Mouse (Mus musculus): ENCODE data around the gene Rgs12. TPM values are rescaled to one million over a fixed set of nuclear protein-coding genes. Genes with fewer than 3 reads are reported as not detected.

Gene Rgs12
- polyA plus RNA-seq, 1 experiment from 2014 or later, result 29.3 TPM

- Histone ChIP-seq H3K36me3 (ENCODE audit: control insufficient read depth, insufficient read depth, low read length) (no peaks in the 10 kb centered on the region), H3K9ac (ENCODE audit: low read depth, low read length) (no peak overlapping the region), H3K27me3 (ENCODE audit: control insufficient read depth, insufficient read depth, low read length) (no peaks in the 10 kb centered on the region), H3K4me3 (ENCODE audit: low read length) (no peak overlapping the region), H3K4me1 (ENCODE audit: control insufficient read depth, insufficient read depth, low read length) (peaks cover 19% of the 10 kb centered on the region), H3K4me2 (replicated peaks; ENCODE audit: low read depth, low read length) (no peak overlapping the region), H3K27ac (ENCODE audit: low read depth, low read length) (no peak overlapping the region), H3K9me3 (ENCODE audit: control insufficient read depth, low read length) (peaks cover 3% of the 10 kb centered on the region; the same call in 1 of the 2 replicates)
- ATAC-seq (ENCODE audit: low FRiP score, low TSS enrichment), result no peak
- 85% methylated on average over 9 of the region's 9 CpGs for WGBS
Measured at GRCm38 (mm10) chr5:34930151-34930975, 18.9 kb upstream of the Rgs12 start.

- H3K4me2 ChIP-seq (replicated peaks; ENCODE audit: low read depth, low read length), result no peak overlapping the region
- no peak overlapping the region for H3K27ac ChIP-seq (ENCODE audit: low read depth, low read length)
- no peak overlapping the region for H3K9ac ChIP-seq (ENCODE audit: low read depth, low read length)
- H3K36me3 ChIP-seq (ENCODE audit: control insufficient read depth, insufficient read depth, low read length), result no peaks in the 10 kb centered on the region
- WGBS, result 28% methylated on average over 2 of the region's 2 CpGs
- H3K9me3 ChIP-seq (ENCODE audit: control insufficient read depth, low read length), result peaks cover 1% of the 10 kb centered on the region; the same call in 1 of the 2 replicates
- no peaks in the 10 kb centered on the region for H3K27me3 ChIP-seq (ENCODE audit: control insufficient read depth, insufficient read depth, low read length)
- ATAC-seq (ENCODE audit: low FRiP score, low TSS enrichment), result peak; percentile 44; the same call in 1 of the 2 replicates
- peaks cover 19% of the 10 kb centered on the region for H3K4me1 ChIP-seq (ENCODE audit: control insufficient read depth, insufficient read depth, low read length)
- no peak overlapping the region for H3K4me3 ChIP-seq (ENCODE audit: low read length)
Measured at GRCm38 (mm10) chr5:34931091-34931490, 18.2 kb upstream of the Rgs12 start.

DNA sequence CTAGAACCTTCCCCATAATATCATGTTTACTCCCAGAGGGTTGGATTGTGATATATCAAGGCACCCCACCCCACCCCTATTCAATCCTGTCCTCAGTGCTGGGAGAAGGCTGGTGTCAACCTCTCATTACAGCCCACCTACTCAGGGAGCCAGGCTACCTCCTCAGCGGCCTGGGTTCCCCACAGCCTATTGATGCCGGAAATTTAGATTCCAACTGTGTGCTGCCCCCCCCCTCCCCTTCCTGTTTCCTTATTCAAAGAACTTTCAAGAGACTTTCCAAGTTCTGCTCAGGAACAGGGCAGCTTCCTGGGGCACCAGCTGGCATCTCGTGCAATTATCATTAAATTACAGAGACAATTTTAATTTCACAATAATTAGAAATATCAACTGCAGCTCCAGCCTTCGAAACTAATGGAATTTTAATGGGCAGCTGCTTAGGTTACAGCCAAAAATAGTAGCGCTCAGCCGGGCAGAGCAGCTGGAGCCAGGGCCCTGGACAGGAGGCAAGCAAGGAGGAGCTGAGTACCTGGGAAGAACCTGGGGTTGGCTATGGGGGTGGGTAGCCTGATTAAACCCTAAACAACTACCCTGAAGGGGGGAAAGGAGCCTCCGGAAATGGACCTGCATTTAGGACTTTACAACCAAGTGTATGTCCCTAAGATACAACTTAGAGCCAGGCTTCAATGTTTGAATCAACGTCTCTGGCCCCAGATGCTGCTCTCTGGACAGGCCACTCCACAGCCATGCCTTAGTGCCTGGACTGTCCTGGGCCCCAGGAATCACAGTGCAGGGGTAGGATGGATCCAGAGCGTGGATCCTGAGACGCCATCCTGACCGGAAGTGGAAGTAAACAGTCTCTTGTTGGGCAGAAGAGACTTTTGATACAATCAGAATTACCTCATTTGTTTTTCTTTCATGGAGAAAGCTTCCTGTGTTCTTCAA is 17.5 kb upstream of the Rgs12 start:
- ATAC-seq (ENCODE audit: low FRiP score, low TSS enrichment), result no peak; the same call in 1 of the 2 replicates
- Histone ChIP-seq H3K4me1 (ENCODE audit: control insufficient read depth, insufficient read depth, low read length) (peaks cover 19% of the 10 kb centered on the region), H3K4me2 (replicated peaks; ENCODE audit: low read depth, low read length) (no peak overlapping the region), H3K36me3 (ENCODE audit: control insufficient read depth, insufficient read depth, low read length) (no peaks in the 10 kb centered on the region), H3K9ac (ENCODE audit: low read depth, low read length) (no peak overlapping the region), H3K27ac (ENCODE audit: low read depth, low read length) (peak overlapping the region; percentile 68; the same call in 1 of the 2 replicates), H3K9me3 (ENCODE audit: control insufficient read depth, low read length) (no peaks in the 10 kb centered on the region), H3K4me3 (ENCODE audit: low read length) (no peak overlapping the region), H3K27me3 (ENCODE audit: control insufficient read depth, insufficient read depth, low read length) (no peaks in the 10 kb centered on the region)
- WGBS, result 34% methylated on average over 11 of the region's 11 CpGs

DNA sequence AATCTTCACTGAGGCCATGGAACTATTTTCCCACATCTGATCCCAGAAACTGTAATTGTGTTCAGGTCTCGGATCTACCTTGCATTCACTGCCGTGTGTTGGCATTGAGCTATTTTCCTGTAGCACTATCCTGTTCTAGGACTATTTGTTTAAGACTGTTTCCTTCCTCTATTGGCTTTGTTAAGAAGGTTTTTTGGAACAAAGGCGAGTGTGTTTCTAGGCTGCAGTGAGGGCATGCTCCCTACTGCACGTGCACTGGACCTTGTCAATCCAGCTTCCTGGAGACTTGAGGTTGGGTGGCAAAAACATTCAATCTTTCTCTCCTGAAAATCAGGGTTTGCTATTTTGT is 16.8 kb upstream of the Rgs12 start:
- 35% methylated on average over 4 of the region's 4 CpGs for WGBS
- Histone ChIP-seq H3K36me3 (ENCODE audit: control insufficient read depth, insufficient read depth, low read length) (no peaks in the 10 kb centered on the region), H3K27me3 (ENCODE audit: control insufficient read depth, insufficient read depth, low read length) (no peaks in the 10 kb centered on the region), H3K4me2 (replicated peaks; ENCODE audit: low read depth, low read length) (no peak overlapping the region), H3K4me3 (ENCODE audit: low read length) (no peak overlapping the region), H3K9me3 (ENCODE audit: control insufficient read depth, low read length) (no peaks in the 10 kb centered on the region), H3K4me1 (ENCODE audit: control insufficient read depth, insufficient read depth, low read length) (peaks cover 19% of the 10 kb centered on the region), H3K27ac (ENCODE audit: low read depth, low read length) (peak overlapping the region; percentile 68; the same call in 1 of the 2 replicates), H3K9ac (ENCODE audit: low read depth, low read length) (no peak overlapping the region)
- 0 out of 2 replicates have a peak, but pooled peaks have one; percentile 38 for ATAC-seq (ENCODE audit: low FRiP score, low TSS enrichment)

- no peak overlapping the region for H3K4me2 ChIP-seq (replicated peaks; ENCODE audit: low read depth, low read length)
- no peaks in the 10 kb centered on the region for H3K9me3 ChIP-seq (ENCODE audit: control insufficient read depth, low read length)
- H3K27ac ChIP-seq (ENCODE audit: low read depth, low read length), result no peak overlapping the region
- WGBS, result 96% methylated on average over 1 of the region's 1 CpGs
- no peaks in the 10 kb centered on the region for H3K36me3 ChIP-seq (ENCODE audit: control insufficient read depth, insufficient read depth, low read length)
- ATAC-seq (ENCODE audit: low FRiP score, low TSS enrichment), result no peak
- H3K4me1 ChIP-seq (ENCODE audit: control insufficient read depth, insufficient read depth, low read length), result peaks cover 19% of the 10 kb centered on the region
- no peaks in the 10 kb centered on the region for H3K27me3 ChIP-seq (ENCODE audit: control insufficient read depth, insufficient read depth, low read length)
- no peak overlapping the region for H3K4me3 ChIP-seq (ENCODE audit: low read length)
- H3K9ac ChIP-seq (ENCODE audit: low read depth, low read length), result no peak overlapping the region
Measured at GRCm38 (mm10) chr5:34933461-34933860, 15.8 kb upstream of the Rgs12 start.

DNA sequence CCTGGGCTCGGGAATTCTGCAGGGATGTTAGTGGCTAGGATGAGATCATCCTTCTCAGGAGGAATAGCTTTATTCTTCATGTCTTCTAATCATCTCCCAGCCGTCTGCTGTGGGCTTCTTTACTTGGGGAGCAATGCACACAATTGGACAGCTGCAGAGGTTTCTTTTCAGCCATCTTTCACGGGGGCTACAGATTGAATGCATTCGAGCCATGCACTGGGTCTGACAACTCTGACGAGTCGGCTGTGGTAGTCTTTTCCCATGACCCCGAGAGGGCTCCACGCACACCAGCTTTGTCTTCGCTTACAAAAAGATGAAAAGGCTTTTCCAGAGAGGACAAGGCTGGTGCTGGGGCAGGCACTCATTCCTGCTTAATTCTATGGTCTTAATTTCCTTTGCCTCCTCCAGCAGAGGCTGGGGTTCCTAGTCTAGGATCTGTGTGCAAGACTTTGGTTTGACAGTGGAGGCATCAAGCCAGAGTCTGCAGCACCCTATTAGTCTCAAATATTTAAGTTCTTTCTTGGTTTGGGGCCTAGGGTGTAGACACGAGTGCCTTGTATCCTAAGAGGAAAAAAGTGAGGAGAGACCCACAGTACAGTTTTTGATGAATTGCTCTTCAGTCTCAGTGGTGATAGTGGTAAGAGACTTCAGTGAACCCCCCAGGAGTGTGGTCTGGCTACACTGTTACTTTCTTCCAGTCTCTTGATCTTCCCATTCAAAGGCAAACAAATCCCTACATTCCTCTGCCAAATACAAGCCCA is 7.4 kb upstream of the Rgs12 start:
- Histone ChIP-seq H3K4me2 (replicated peaks; ENCODE audit: low read depth, low read length) (no peak overlapping the region), H3K4me1 (ENCODE audit: control insufficient read depth, insufficient read depth, low read length) (no peaks in the 10 kb centered on the region), H3K27ac (ENCODE audit: low read depth, low read length) (no peak overlapping the region), H3K36me3 (ENCODE audit: control insufficient read depth, insufficient read depth, low read length) (no peaks in the 10 kb centered on the region), H3K27me3 (ENCODE audit: control insufficient read depth, insufficient read depth, low read length) (no peaks in the 10 kb centered on the region), H3K4me3 (ENCODE audit: low read length) (no peak overlapping the region), H3K9ac (ENCODE audit: low read depth, low read length) (no peak overlapping the region), H3K9me3 (ENCODE audit: control insufficient read depth, low read length) (no peaks in the 10 kb centered on the region)
- 73% methylated on average over 10 of the region's 10 CpGs for WGBS
- ATAC-seq (ENCODE audit: low FRiP score, low TSS enrichment), result no peak

DNA sequence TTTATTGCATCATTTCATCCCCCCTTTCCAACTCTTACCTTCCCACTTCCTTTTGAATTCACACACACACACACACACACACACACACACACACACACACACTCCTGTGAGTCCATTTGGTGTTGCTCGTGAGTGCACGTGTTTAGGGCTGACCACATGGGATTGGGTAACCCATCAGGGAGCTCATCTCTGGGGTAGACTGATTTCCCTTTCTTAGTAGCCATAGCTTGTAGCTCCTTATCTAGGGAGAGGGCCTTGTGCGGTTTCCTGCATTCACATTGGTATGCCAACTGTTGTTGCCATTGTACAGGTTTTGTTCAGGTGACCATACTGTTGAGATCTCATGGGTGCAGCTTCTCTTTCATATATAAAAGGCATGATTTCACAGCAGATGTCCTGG is 5.8 kb upstream of the Rgs12 start:
- Histone ChIP-seq H3K27ac (ENCODE audit: low read depth, low read length) (no peak overlapping the region), H3K4me2 (replicated peaks; ENCODE audit: low read depth, low read length) (no peak overlapping the region), H3K9me3 (ENCODE audit: control insufficient read depth, low read length) (no peaks in the 10 kb centered on the region), H3K27me3 (ENCODE audit: control insufficient read depth, insufficient read depth, low read length) (no peaks in the 10 kb centered on the region), H3K4me1 (ENCODE audit: control insufficient read depth, insufficient read depth, low read length) (no peaks in the 10 kb centered on the region), H3K9ac (ENCODE audit: low read depth, low read length) (no peak overlapping the region), H3K36me3 (ENCODE audit: control insufficient read depth, insufficient read depth, low read length) (no peaks in the 10 kb centered on the region), H3K4me3 (ENCODE audit: low read length) (no peak overlapping the region)
- ATAC-seq (ENCODE audit: low FRiP score, low TSS enrichment), result no peak
- 89% methylated on average over 3 of the region's 3 CpGs for WGBS

DNA sequence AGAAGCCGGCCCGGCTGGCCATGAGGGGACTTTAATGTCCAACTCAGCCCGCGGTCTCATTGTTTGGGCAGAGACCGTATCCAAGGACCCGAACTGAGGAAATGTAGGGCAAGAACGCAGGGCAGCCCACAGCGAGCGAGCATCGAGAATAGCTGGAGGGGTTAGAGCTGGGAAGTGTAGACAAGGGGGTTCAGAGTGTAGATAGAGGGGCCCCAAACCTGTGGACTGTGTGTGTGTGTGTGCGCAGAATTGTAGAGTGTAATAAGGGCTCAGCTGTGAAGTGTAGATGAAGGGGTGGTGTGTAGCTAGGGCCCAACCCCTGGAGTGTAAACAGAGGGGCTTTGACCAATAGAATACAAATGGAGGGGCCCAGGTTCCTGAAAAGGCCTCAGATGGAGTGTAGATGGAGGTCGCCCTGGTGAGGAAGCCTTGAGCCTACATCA is 545 bp downstream of the Rgs12 start:
- Histone ChIP-seq H3K27me3 (ENCODE audit: control insufficient read depth, insufficient read depth, low read length) (no peaks in the 10 kb centered on the region), H3K36me3 (ENCODE audit: control insufficient read depth, insufficient read depth, low read length) (no peaks in the 10 kb centered on the region), H3K4me3 (ENCODE audit: low read length) (peak overlapping the region; percentile 91), H3K27ac (ENCODE audit: low read depth, low read length) (peak overlapping the region; percentile 90), H3K4me1 (ENCODE audit: control insufficient read depth, insufficient read depth, low read length) (peaks cover 12% of the 10 kb centered on the region), H3K9me3 (ENCODE audit: control insufficient read depth, low read length) (peaks cover 9% of the 10 kb centered on the region), H3K4me2 (replicated peaks; ENCODE audit: low read depth, low read length) (peak overlapping the region; percentile 69), H3K9ac (ENCODE audit: low read depth, low read length) (peak overlapping the region; percentile 95)
- no peak for ATAC-seq (ENCODE audit: low FRiP score, low TSS enrichment)
- WGBS, result 0% methylated on average over 12 of the region's 12 CpGs

All from kidney, embryonic 14.5 days (tissue).